Mouse (Mus musculus): ENCODE results near the gene Mcam. TPM values are rescaled to one million over a fixed set of nuclear protein-coding genes. Genes with fewer than 3 reads are reported as not detected.

Mcam gene
- polyA plus RNA-seq, 1 experiment from 2014 or later = 11.2 TPM

GRCm38 (mm10) chr9:44159886-44160285 lies 25.6 kb downstream of the Mcam start:
- Histone ChIP-seq H3K9me3 (no peaks in the 10 kb centered on the region), H3K27ac (replicated peaks) (no peak overlapping the region), H3K4me1 (no peaks in the 10 kb centered on the region), H3K27me3 (replicated peaks; ENCODE audit: low read depth, poor library complexity, severe bottlenecking) (no peaks in the 10 kb centered on the region), H3K36me3 (replicated peaks) (peaks cover 91% of the 10 kb centered on the region), H3K4me3 (no peak overlapping the region)
- 82% methylated on average over 3 of the region's 3 CpGs for WGBS
- DNase-seq (ENCODE audit: low spot score) = no peak

DNA sequence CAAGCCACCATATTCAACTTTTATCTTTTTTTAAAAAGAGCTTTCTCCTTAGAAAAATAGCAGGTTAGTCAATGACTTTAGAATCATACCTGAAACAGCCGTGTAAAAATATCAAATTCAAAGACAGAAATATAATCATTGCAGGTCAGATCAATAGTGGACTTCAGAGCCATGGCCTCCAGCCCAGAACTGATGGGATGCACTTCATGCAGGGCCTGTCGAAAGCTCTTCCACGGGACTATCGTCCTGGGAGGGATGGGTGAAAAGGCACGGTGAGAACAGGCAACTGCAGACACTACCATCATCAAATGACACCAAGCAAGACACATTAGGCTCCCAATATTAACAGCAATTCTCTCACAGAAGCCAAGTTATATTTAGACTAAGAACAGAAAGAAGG lies 34.7 kb downstream of the Mcam start:
- H3K4me3 ChIP-seq = no peak overlapping the region
- H3K36me3 ChIP-seq (replicated peaks) = peaks cover 94% of the 10 kb centered on the region
- H3K4me1 ChIP-seq = no peaks in the 10 kb centered on the region
- no peaks in the 10 kb centered on the region for H3K9me3 ChIP-seq
- WGBS = 89% methylated on average over 5 of the region's 5 CpGs
- no peaks in the 10 kb centered on the region for H3K27me3 ChIP-seq (replicated peaks; ENCODE audit: low read depth, poor library complexity, severe bottlenecking)
- H3K27ac ChIP-seq (replicated peaks) = no peak overlapping the region
- DNase-seq (ENCODE audit: low spot score) = no peak

DNA sequence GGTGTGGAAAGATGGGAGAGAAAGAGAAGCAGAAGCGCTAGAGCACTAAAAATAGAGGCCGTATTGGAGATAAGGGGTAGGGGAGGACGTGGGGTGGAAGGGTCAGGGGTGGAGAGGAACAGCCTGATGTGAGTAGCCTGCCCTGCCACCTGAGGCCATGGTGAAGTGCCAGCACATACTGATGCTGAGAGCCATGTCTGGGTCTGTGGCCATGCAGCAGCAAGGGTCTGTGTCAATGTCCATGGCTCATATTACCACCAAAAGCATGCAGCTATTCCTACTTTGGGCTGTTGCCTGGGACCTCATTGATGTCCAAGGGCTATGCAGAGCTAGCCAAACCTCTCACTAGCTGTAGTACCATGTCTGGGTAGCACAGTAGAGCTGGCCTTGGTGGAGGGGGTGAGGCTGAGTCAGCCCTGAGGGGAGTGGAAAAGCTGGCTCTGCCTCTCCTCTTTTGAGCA lies 36.5 kb downstream of the Mcam start:
- no peak for DNase-seq (ENCODE audit: low spot score)
- Histone ChIP-seq H3K27ac (replicated peaks) (no peak overlapping the region), H3K36me3 (replicated peaks) (peaks cover 76% of the 10 kb centered on the region), H3K4me3 (no peak overlapping the region), H3K27me3 (replicated peaks; ENCODE audit: low read depth, poor library complexity, severe bottlenecking) (no peaks in the 10 kb centered on the region), H3K9me3 (no peaks in the 10 kb centered on the region), H3K4me1 (no peaks in the 10 kb centered on the region)
- WGBS = 85% methylated on average over 3 of the region's 3 CpGs

DNA sequence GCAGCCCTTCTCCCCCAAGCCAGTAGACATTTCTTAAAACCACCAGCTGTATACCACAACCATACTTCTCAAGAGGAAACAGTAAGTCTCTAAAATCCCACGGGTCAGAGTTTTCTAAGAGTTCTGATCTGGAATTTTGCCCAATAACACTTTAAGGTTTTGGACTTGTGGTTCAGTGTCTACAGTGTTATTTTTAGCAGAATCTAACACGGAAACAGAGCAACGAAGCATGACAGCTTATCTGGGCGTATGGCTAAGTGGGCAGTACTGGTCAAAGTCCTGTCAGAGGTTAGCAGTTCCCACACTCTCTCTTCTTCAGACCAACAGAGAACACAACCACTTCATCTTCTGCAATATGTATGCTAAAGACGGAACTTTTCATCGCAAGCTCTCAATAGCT lies 41.3 kb downstream of the Mcam start:
- peaks cover 51% of the 10 kb centered on the region for H3K36me3 ChIP-seq (replicated peaks)
- 92% methylated on average over 6 of the region's 6 CpGs for WGBS
- no peak overlapping the region for H3K27ac ChIP-seq (replicated peaks)
- H3K27me3 ChIP-seq (replicated peaks; ENCODE audit: low read depth, poor library complexity, severe bottlenecking) = no peaks in the 10 kb centered on the region
- peaks cover 11% of the 10 kb centered on the region; the same call in 1 of the 2 replicates for H3K9me3 ChIP-seq
- H3K4me1 ChIP-seq = no peaks in the 10 kb centered on the region
- no peak for DNase-seq (ENCODE audit: low spot score)
- no peak overlapping the region for H3K4me3 ChIP-seq

DNA sequence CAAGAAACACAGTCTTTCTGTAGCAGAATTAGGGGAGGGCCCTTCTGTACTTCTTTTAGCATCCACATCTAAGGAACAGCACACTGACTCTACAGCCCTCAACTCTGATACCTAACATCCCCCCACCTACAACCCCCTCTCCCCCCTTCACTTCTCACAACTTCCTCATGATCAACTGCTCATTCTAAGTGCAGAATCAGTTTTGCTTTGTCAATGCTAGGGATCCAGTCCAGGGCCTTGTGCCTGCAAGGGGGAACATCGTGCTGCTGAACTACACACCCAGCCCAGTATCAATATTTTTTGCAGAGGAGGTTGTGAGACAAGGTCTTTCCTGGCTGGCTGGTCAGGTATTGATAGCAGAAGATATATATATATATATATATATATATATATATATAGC lies 41.7 kb downstream of the Mcam start:
- 90% methylated on average over 1 of the region's 1 CpGs for WGBS
- DNase-seq (ENCODE audit: low spot score) = no peak
- no peak overlapping the region for H3K4me3 ChIP-seq
- H3K4me1 ChIP-seq = no peaks in the 10 kb centered on the region
- H3K36me3 ChIP-seq (replicated peaks) = peaks cover 50% of the 10 kb centered on the region
- no peak overlapping the region for H3K27ac ChIP-seq (replicated peaks)
- H3K9me3 ChIP-seq = peaks cover 11% of the 10 kb centered on the region; the same call in 1 of the 2 replicates
- no peaks in the 10 kb centered on the region for H3K27me3 ChIP-seq (replicated peaks; ENCODE audit: low read depth, poor library complexity, severe bottlenecking)

- no peaks in the 10 kb centered on the region for H3K4me1 ChIP-seq
- no peak for DNase-seq (ENCODE audit: low spot score)
- H3K9me3 ChIP-seq = peaks cover 11% of the 10 kb centered on the region; the same call in 1 of the 2 replicates
- no peaks in the 10 kb centered on the region for H3K27me3 ChIP-seq (replicated peaks; ENCODE audit: low read depth, poor library complexity, severe bottlenecking)
- no peak overlapping the region for H3K27ac ChIP-seq (replicated peaks)
- H3K36me3 ChIP-seq (replicated peaks) = peaks cover 35% of the 10 kb centered on the region
- WGBS = 84% methylated on average over 2 of the region's 2 CpGs
- no peak overlapping the region for H3K4me3 ChIP-seq
Measured at GRCm38 (mm10) chr9:44177405-44177804, 43.1 kb downstream of the Mcam start.

DNA sequence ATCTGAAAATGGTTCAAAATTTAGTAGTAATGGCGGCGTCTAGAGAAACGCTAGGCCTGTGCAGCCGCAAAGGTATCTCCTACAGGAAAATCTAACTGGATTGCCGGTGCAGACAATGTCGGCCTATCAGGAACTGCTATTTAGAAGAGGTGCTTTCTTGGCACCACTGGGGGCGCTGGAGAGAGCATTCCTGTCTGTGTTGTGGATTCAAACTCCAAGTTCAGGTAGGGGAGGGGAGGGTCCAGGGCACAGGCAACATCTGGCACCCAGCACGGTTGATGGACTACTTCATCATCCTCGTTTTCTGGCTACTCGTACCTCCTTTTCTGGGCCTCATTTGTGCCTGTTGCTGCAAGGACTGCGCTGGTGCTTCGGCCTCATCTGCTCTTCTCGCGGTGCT lies 44.1 kb downstream of the Mcam start:
- DNase-seq (ENCODE audit: low spot score) = peak; percentile 31
- Histone ChIP-seq H3K4me3 (no peak overlapping the region), H3K27ac (replicated peaks) (no peak overlapping the region), H3K9me3 (peaks cover 11% of the 10 kb centered on the region; the same call in 1 of the 2 replicates), H3K4me1 (no peaks in the 10 kb centered on the region), H3K27me3 (replicated peaks; ENCODE audit: low read depth, poor library complexity, severe bottlenecking) (no peaks in the 10 kb centered on the region), H3K36me3 (replicated peaks) (peaks cover 26% of the 10 kb centered on the region)
- 88% methylated on average over 14 of the region's 14 CpGs for whole genome bisulfite sequencing

GRCm38 (mm10) chr9:44178811-44179210 lies 44.5 kb downstream of the Mcam start:
- DNase-seq (ENCODE audit: low spot score) = no peak
- peaks cover 26% of the 10 kb centered on the region for H3K36me3 ChIP-seq (replicated peaks)
- no peak overlapping the region for H3K4me3 ChIP-seq
- H3K9me3 ChIP-seq = peaks cover 11% of the 10 kb centered on the region; the same call in 1 of the 2 replicates
- 97% methylated on average over 12 of the region's 12 CpGs for WGBS
- H3K27ac ChIP-seq (replicated peaks) = no peak overlapping the region
- no peaks in the 10 kb centered on the region for H3K4me1 ChIP-seq
- no peaks in the 10 kb centered on the region for H3K27me3 ChIP-seq (replicated peaks; ENCODE audit: low read depth, poor library complexity, severe bottlenecking)

GRCm38 (mm10) chr9:44181537-44181936 lies 47.3 kb downstream of the Mcam start:
- 0 out of 2 replicates have a peak, but pooled peaks cover 4% of the 10 kb centered on the region for H3K4me1 ChIP-seq
- no peak overlapping the region for H3K27ac ChIP-seq (replicated peaks)
- H3K4me3 ChIP-seq = no peak overlapping the region
- H3K9me3 ChIP-seq = peaks cover 11% of the 10 kb centered on the region; the same call in 1 of the 2 replicates
- peaks cover 34% of the 10 kb centered on the region for H3K36me3 ChIP-seq (replicated peaks)
- WGBS = 91% methylated on average over 5 of the region's 5 CpGs
- DNase-seq (ENCODE audit: low spot score) = no peak
- H3K27me3 ChIP-seq (replicated peaks; ENCODE audit: low read depth, poor library complexity, severe bottlenecking) = no peaks in the 10 kb centered on the region

GRCm38 (mm10) chr9:44182260-44182659 lies 48.0 kb downstream of the Mcam start:
- Histone ChIP-seq H3K36me3 (replicated peaks) (peaks cover 34% of the 10 kb centered on the region), H3K4me3 (no peak overlapping the region), H3K4me1 (0 out of 2 replicates have a peak, but pooled peaks cover 4% of the 10 kb centered on the region), H3K27me3 (replicated peaks; ENCODE audit: low read depth, poor library complexity, severe bottlenecking) (no peaks in the 10 kb centered on the region), H3K9me3 (peaks cover 11% of the 10 kb centered on the region; the same call in 1 of the 2 replicates), H3K27ac (replicated peaks) (no peak overlapping the region)
- WGBS = 92% methylated on average over 3 of the region's 3 CpGs
- DNase-seq (ENCODE audit: low spot score) = no peak

DNA sequence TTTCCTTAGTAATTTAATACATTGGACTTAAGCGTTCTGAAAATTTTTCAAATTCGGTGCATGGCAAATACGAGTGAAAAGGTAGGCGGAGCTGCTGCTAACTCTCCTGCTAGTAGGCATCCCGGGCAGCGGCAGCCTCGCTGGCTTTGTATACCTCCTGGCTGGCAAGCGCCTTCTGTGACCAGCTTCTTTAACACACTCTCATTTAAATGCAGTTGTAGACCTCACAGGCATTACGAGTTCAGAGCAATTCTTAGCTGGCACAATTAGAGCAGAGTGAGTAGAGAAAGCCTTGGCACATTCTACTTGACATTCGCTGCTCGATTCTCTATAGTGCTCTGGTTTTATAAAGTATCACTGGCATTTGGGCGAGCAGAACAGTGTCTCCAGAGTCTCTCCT lies 54.0 kb downstream of the Mcam start:
- 0 out of 2 replicates have a peak, but pooled peaks cover 11% of the 10 kb centered on the region for H3K36me3 ChIP-seq (replicated peaks)
- 0 out of 2 replicates have a peak, but pooled peaks cover 4% of the 10 kb centered on the region for H3K4me1 ChIP-seq
- no peak overlapping the region for H3K27ac ChIP-seq (replicated peaks)
- no peaks in the 10 kb centered on the region for H3K9me3 ChIP-seq
- no peak for DNase-seq (ENCODE audit: low spot score)
- 83% methylated on average over 12 of the region's 12 CpGs for WGBS
- no peak overlapping the region for H3K4me3 ChIP-seq
- H3K27me3 ChIP-seq (replicated peaks; ENCODE audit: low read depth, poor library complexity, severe bottlenecking) = no peaks in the 10 kb centered on the region

- Histone ChIP-seq H3K4me1 (no peaks in the 10 kb centered on the region), H3K4me3 (no peak overlapping the region), H3K9me3 (no peaks in the 10 kb centered on the region), H3K36me3 (replicated peaks) (peaks cover 29% of the 10 kb centered on the region), H3K27ac (replicated peaks) (no peak overlapping the region), H3K27me3 (replicated peaks; ENCODE audit: low read depth, poor library complexity, severe bottlenecking) (no peaks in the 10 kb centered on the region)
- 80% methylated on average over 3 of the region's 3 CpGs for WGBS
- DNase-seq (ENCODE audit: low spot score) = no peak
Measured at GRCm38 (mm10) chr9:44191166-44191565, 56.9 kb downstream of the Mcam start.

DNA sequence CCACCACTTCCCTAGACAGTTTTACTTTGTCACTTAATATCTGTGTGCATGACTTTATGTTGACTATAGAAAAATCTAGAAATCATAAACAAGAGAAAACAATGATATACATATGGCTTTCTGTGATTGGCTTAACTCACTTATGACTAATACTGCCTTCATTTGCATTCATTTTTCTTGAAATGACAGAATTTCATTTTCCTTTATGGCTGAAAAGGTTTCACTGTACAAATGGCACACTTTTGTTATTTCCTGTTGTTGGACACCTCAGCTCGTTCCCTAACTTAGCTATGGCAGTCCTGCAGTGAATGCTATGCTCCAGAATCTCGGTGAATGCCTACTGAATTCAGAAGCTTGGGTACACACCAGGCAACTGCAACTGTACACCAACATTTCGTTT lies 58.0 kb downstream of the Mcam start:
- H3K36me3 ChIP-seq (replicated peaks) = peaks cover 37% of the 10 kb centered on the region
- H3K4me1 ChIP-seq = no peaks in the 10 kb centered on the region
- no peak overlapping the region for H3K27ac ChIP-seq (replicated peaks)
- no peak overlapping the region for H3K4me3 ChIP-seq
- no peaks in the 10 kb centered on the region for H3K27me3 ChIP-seq (replicated peaks; ENCODE audit: low read depth, poor library complexity, severe bottlenecking)
- no peak for DNase-seq (ENCODE audit: low spot score)
- no peaks in the 10 kb centered on the region for H3K9me3 ChIP-seq
- WGBS = 94% methylated on average over 3 of the region's 3 CpGs
